Mouse (Mus musculus) cerebellum, adult 2 months (tissue): ENCODE data around the gene Rasgrp1.

Source experiments
- CTCF ChIP-seq: fragments of 200-500 bp; IDR thresholded peaks from 2 replicates; pipeline ENCODE4 v1.5.1; 2011; ENCODE audit warnings: low read depth, mild to moderate bottlenecking, control low read depth, low read length, moderate library complexity, borderline replicate concordance; ENCODE audit not compliant: insufficient read depth
- POLR2A ChIP-seq: fragments of 200-500 bp; IDR thresholded peaks from 2 replicates; pipeline ENCODE4 v1.6.1; 2011; ENCODE audit warnings: low read length, control low read depth, borderline replicate concordance; ENCODE audit not compliant: insufficient read depth

- TF ChIP-seq CTCF (no peak), POLR2A (no peak)
Measured at GRCm38 (mm10) chr2:117303391-117304350, 39.1 kb downstream of the Rasgrp1 start.
